Mouse (Mus musculus) small intestine, adult 2 months (tissue): ENCODE data around the gene Tas2r135.

ENCODE experiments used
- CTCF ChIP-seq: fragments of 200-500 bp; IDR thresholded peaks from 2 replicates; pipeline ENCODE4 v1.5.1; 2012; ENCODE audit warnings: low read depth, mild to moderate bottlenecking, control low read depth, inconsistent platforms, low read length, moderate library complexity, mixed read lengths; ENCODE audit not compliant: insufficient replicate concordance, insufficient read length; ENCODE audit errors: extremely low read depth
- POLR2A ChIP-seq: fragments of 200-500 bp; IDR thresholded peaks from 2 replicates; pipeline ENCODE4 v1.6.1; 2012; ENCODE audit warnings: low read depth, mild to moderate bottlenecking, control low read depth, inconsistent platforms, low read length, moderate library complexity

- TF ChIP-seq CTCF (no peak), POLR2A (no peak)
Observed at GRCm38 (mm10) chr6:42399938-42400337, 5.3 kb upstream of the Tas2r135 start, which contains the start of gene Tas2r143.
